Mouse (Mus musculus): Measurements from ENCODE around the gene Endog.

DNA sequence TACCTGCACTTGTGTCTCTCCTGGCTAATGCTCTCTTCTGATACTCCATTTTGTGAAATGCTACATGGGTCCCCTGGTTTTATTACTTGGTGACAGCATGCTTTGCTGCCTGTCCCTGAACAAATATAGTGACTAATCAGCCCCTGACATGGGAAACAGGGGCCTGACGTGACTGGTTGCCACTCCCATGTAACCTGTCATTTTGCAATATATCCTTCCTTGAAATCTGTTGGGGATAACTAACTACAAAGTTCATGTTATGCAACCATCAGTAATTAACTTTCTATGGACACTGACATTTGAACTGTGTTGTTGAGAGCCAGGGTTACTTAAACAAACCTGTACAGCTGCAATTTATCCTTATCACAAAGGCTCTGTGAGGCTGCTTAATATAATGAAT is 28.7 kb downstream of the Endog start:
- no peak for TF ChIP-seq GATA1 (IDR thresholded peaks at IDR 0.05; ENCODE audit: borderline replicate concordance, low read length)
- no peak for TF ChIP-seq FLI1 (IDR thresholded peaks at IDR 0.05; ENCODE audit: low read length)

Measured in megakaryocyte, embryonic 14.5 days (primary cell).